Mouse (Mus musculus) kidney, adult 11 months (tissue): ENCODE results near the gene Gucy2d.

ENCODE experiments used
- DNase-seq: peaks from one replicate; pipeline ENCODE4 v3.0.0; 2022

The Gucy2d gene

GRCm38 (mm10) chr7:98490911-98491310, 50.7 kb downstream of the Gucy2d start:
- no peak for DNase-seq

- DNase-seq: no peak
Measured at GRCm38 (mm10) chr7:98491451-98492200, 51.4 kb downstream of the Gucy2d start.

DNA sequence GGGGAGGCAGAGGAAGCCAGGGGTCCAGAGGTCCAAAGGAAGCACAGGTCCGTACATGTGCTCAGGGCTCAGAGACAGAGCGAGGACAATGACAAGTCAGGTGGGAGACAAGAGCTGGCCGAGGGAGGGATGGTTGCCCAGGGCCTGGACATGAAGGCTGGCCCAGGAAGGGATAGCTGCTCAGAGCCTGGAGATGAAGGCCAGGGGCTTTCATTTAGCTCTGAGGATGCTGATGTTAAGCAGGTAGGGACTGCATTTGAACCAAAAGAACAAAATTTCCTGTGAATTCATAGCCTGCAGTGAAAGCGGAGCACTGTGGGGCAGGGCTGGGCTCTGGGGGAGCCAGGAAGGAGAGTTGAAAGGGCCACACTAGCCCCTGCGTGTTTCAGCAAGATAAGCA, 52.1 kb downstream of the Gucy2d start:
- no peak for DNase-seq

DNA sequence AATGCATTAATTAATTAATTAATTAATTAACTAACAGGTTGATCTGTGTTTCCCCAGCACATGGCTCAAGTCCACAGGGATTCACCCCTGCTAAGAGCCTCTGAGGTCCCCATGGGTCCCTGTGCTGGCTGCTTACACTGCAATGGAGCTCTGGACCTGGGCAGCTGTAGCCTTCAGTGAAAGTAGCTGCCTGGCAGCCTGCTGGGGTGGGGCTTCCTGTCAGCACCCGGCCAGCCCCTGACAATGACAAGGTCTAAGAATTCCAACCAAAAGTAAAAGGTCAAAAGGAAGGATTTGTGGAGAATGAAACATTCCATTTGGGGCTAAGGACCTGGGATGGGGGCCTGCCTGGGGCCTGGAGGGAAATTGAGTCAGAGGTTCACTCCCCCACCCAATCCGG, 53.1 kb downstream of the Gucy2d start:
- DNase-seq: peak; percentile 58

- no peak for DNase-seq
Measured at GRCm38 (mm10) chr7:98493901-98494480, 53.8 kb downstream of the Gucy2d start.

GRCm38 (mm10) chr7:98495591-98495990, 55.4 kb downstream of the Gucy2d start:
- no peak for DNase-seq

DNA sequence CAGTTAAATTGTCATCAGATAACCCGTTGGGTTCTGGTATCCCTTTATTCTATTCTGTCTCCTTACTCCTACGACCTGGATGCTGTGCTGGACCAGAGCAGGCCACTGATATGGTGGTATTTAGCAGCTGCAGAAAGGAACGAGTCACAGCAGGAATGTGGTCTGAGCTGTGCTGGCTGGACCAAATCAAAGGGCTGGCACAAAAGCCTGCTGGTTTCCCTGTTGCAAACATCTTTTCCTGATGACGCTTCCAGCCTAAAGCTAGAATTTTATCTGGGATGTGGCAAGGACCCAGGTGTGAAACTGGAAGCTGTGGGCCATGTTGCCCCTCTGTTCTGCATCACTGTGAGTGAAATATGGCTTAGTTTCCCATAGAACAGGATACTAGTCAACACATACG, 57.2 kb downstream of the Gucy2d start:
- DNase-seq: no peak

- no peak for DNase-seq
Measured at GRCm38 (mm10) chr7:98498101-98498500, 57.9 kb downstream of the Gucy2d start.

DNA sequence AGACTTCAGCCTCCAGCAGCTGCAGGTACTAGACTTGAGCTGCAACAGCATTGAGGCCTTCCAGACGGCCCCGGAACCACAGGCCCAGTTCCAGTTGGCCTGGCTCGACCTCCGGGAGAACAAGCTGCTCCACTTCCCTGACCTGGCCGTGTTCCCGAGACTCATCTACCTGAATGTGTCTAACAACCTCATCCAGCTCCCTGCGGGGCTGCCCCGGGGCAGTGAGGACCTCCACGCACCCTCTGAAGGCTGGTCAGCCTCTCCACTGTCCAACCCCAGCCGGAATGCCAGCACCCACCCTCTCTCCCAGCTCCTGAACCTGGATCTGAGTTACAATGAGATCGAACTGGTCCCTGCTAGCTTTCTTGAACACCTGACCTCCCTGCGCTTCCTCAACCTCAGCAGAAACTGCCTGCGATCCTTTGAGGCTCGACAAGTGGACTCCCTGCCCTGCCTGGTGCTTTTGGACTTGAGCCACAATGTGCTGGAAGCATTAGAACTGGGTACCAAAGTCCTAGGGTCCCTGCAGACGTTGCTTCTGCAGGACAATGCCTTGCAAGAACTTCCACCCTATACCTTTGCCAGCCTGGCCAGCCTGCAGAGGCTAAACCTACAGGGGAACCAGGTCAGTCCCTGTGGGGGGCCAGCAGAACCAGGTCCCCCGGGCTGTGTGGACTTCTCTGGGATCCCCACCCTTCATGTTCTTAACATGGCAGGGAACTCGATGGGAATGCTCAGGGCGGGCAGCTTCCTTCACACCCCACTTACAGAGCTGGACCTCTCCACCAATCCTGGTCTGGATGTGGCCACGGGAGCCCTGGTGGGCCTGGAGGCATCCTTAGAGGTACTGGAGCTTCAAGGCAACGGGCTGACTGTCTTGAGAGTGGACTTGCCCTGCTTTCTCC, 58.7 kb downstream of the Gucy2d start:
- peak; percentile 60 for DNase-seq

DNA sequence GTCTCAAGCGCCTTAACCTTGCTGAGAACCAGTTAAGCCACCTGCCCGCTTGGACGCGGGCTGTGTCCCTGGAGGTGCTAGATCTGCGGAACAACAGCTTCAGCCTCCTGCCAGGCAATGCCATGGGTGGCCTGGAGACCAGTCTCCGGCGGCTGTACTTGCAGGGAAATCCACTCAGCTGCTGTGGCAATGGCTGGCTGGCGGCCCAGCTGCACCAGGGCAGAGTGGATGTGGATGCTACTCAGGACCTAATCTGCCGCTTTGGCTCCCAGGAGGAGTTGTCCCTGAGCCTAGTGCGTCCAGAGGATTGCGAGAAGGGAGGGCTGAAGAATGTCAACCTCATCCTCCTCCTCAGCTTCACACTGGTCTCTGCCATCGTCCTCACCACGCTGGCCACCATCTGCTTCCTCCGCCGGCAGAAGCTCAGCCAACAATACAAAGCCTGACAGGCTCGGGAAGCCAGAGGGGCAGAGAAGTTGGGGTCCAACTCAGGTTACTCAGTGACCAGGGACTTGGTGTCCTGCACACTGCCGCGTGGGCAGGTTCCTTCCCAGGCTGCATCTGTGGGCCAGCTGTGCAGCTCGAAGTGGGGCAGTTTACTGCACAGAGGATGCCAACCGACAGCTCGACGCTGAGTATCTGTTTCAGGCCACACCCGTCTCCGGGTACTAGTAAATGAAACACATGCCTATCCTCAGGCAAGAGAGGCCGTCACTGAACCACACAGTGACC, 59.5 kb downstream of the Gucy2d start:
- no peak for DNase-seq

DNA sequence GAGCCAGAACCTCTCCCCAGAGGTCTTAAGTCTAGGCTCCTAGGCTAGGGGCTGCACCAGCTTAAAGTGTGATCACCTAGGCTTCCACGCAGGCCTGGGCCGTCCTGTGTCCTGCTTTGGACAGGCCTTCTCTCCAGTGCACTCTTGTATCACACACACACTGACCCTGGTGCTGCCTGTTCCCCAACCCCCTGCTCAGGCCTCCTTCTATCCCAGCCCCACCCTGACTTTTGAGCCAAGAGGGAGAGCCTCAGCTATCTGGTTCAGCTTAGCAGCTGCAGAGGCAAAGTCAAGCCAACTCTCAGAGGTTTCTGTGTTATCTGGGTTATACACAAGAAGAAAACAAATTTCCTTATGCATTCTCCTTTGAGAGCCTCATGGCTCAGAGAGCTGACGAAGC, 60.3 kb downstream of the Gucy2d start:
- no peak for DNase-seq

- no peak for DNase-seq
Measured at GRCm38 (mm10) chr7:98501078-98501477, 60.9 kb downstream of the Gucy2d start.

GRCm38 (mm10) chr7:98502921-98503320, 62.7 kb downstream of the Gucy2d start:
- no peak for DNase-seq

GRCm38 (mm10) chr7:98503951-98504647, 63.9 kb downstream of the Gucy2d start:
- no peak for DNase-seq

DNA sequence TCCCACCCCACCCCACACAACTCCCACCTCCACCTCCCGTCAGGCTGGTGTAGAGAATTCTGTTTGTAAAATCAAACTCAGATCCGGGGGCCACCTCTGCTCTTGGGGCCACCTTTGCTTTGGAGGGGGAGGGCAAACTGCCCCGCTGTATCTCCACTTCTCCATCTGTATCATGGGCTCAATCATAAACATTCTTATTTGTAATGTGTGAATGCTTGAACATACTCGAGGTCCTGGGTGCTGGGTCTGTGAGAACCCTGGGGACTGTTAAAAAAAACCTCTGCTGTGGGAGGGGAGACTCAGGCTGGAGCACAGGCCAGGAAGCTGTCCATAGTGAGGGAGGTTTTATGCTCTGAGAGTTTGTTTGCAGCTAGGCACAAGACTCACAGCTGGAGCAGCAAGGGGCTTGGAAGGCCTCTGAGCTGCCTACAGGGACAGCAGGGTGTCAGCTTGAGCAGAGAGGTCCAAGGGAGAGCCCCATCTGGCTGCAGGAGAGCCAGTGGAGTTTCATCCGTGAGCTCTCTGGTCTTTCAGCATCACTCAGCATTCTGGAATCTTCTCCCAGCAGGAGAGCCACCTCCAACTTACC, 64.6 kb downstream of the Gucy2d start:
- no peak for DNase-seq

- no peak for DNase-seq
Measured at GRCm38 (mm10) chr7:98505664-98506063, 65.4 kb downstream of the Gucy2d start.

- DNase-seq: no peak
Measured at GRCm38 (mm10) chr7:98510961-98511958, 71.0 kb downstream of the Gucy2d start.

GRCm38 (mm10) chr7:98513251-98513650, 73.0 kb downstream of the Gucy2d start:
- DNase-seq: no peak

GRCm38 (mm10) chr7:98522576-98522975, 82.4 kb downstream of the Gucy2d start:
- peak; percentile 76 for DNase-seq

- peak; percentile 71 for DNase-seq
Measured at GRCm38 (mm10) chr7:98523070-98523812, 83.0 kb downstream of the Gucy2d start.
